Mouse (Mus musculus): Measurements from ENCODE around the gene Echdc2.
"Not testable (repeated sequence)": the region's sequence is repeated elsewhere in the genome, so short reads cannot be mapped to it uniquely, and the experiment has no call there.

The Echdc2 gene

GRCm38 (mm10) chr4:108165152-108165895 lies at the start of gene Echdc2:
Gene Echdc2 (plus strand): TSS chr4:108165437.
- peak; percentile 59 to 66 for DNase-seq

GRCm38 (mm10) chr4:108116466-108116865 lies 48.8 kb upstream of the Echdc2 start:
- no peak for DNase-seq

GRCm38 (mm10) chr4:108117488-108117887 lies 47.7 kb upstream of the Echdc2 start:
- DNase-seq: peak in 1 of 2 experiments; percentile 19

GRCm38 (mm10) chr4:108117924-108118876 lies 47.0 kb upstream of the Echdc2 start:
- peak; percentile 96 to 97 for DNase-seq

GRCm38 (mm10) chr4:108124104-108124503 lies 41.1 kb upstream of the Echdc2 start:
- DNase-seq: no peak

- DNase-seq: no peak
Measured at GRCm38 (mm10) chr4:108126260-108126659, 39.0 kb upstream of the Echdc2 start.

GRCm38 (mm10) chr4:108127516-108127915 lies 37.7 kb upstream of the Echdc2 start:
- no peak for DNase-seq

GRCm38 (mm10) chr4:108128339-108128738 lies 36.9 kb upstream of the Echdc2 start:
- DNase-seq: no peak

GRCm38 (mm10) chr4:108130452-108130851 lies 34.8 kb upstream of the Echdc2 start:
- no peak for DNase-seq

GRCm38 (mm10) chr4:108136938-108137337 lies 28.3 kb upstream of the Echdc2 start:
- DNase-seq: no peak

GRCm38 (mm10) chr4:108143178-108143577 lies 22.1 kb upstream of the Echdc2 start:
- not testable (repeated sequence) for DNase-seq

GRCm38 (mm10) chr4:108143778-108144177 lies 21.5 kb upstream of the Echdc2 start:
- DNase-seq: no peak

GRCm38 (mm10) chr4:108144880-108145279 lies 20.4 kb upstream of the Echdc2 start, which contains the start of gene Scp2:
Gene Scp2 (minus strand): TSS chr4:108144998.
- DNase-seq: no peak

- not testable (repeated sequence) for DNase-seq
Measured at GRCm38 (mm10) chr4:108145554-108145953, 19.7 kb upstream of the Echdc2 start.

GRCm38 (mm10) chr4:108155141-108155540 lies 10.1 kb upstream of the Echdc2 start:
- not testable (repeated sequence) for DNase-seq

- no peak for DNase-seq
Measured at GRCm38 (mm10) chr4:108161936-108162335, 3.3 kb upstream of the Echdc2 start.

- DNase-seq: no peak
Measured at GRCm38 (mm10) chr4:108163291-108163690, 1.9 kb upstream of the Echdc2 start.

- no peak for DNase-seq
Measured at GRCm38 (mm10) chr4:108166874-108167273, 1.6 kb downstream of the Echdc2 start.

- no peak for DNase-seq
Measured at GRCm38 (mm10) chr4:108168056-108168455, 2.8 kb downstream of the Echdc2 start.

GRCm38 (mm10) chr4:108182278-108182677 lies 17.0 kb downstream of the Echdc2 start:
- no peak for DNase-seq

- no peak for DNase-seq
Measured at GRCm38 (mm10) chr4:108192821-108193323, 27.6 kb downstream of the Echdc2 start.

- DNase-seq: peak; percentile 64 to 70
Measured at GRCm38 (mm10) chr4:108196277-108196855, 31.1 kb downstream of the Echdc2 start.

- peak; percentile 47 to 51 for DNase-seq
Measured at GRCm38 (mm10) chr4:108199236-108199635, 34.0 kb downstream of the Echdc2 start.

Measured in cerebellum, adult 18-20 months (tissue).